Mouse (Mus musculus): ENCODE measurements around the gene Rplp0.

DNA sequence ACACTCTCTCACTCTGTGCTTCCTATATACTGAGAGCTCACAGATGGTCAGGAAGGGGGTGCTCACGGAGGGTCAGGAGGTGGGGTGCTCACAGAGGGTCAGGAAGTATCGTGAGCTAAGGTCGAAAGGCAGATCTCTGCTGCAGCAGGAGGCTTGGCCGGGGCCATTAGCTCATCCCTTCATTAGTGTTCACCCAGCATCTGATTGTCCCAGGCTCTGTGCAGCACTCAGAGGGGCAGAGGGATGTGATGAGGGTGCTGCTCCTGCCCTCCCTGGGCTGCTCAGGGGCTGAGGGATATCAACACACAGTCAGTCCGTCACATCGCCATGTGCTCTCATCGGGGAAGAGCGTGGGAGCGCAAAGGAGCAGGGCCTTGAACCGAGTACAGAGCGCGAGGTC is 34.8 kb upstream of the Rplp0 start:
- no peak for TF ChIP-seq CTCF (IDR thresholded peaks at IDR 0.05; ENCODE audit: borderline replicate concordance, extremely low read depth, insufficient read depth, insufficient read length)
- TF ChIP-seq POLR2A (IDR thresholded peaks at IDR 0.05; ENCODE audit: borderline replicate concordance, extremely low read depth, insufficient read depth, insufficient read length, poor library complexity, severe bottlenecking), result no peak
